ENCODE assay signal across 9 mouse cellular contexts in genomic region chr13:98633641-98634484, GRCm38 (mm10). TPM values are rescaled to one million over a fixed set of nuclear protein-coding genes. Genes with fewer than 3 reads are reported as not detected.
DNase-seq lines count a peak whose midpoint lies in the region; ATAC-seq and TF ChIP-seq lines count a peak whose summit lies in the region.
"Had no signal": no experiment of that assay in that cellular context is flagged by ENCODE, and none has a peak within 500 bp of the region (broad histone marks: within the 10 kb centered on the region; RNA-seq: fewer than 3 reads in every experiment).

No protein-coding gene starts in this region.

- WGBS in intestine, postnatal 0 days, result 50% methylated on average over 6 of the region's 6 CpGs
- WGBS in intestine, embryonic 16.5 days, result 51% methylated on average over 6 of the region's 6 CpGs
- WGBS in thymus, adult 2 months, result 59% methylated on average over 6 of the region's 6 CpGs

- H3K9ac ChIP-seq in intestine, postnatal 0 days (ENCODE audit: low read depth, low read length), result no peak overlapping the region
- H3K9ac ChIP-seq in intestine, embryonic 16.5 days (ENCODE audit: low read depth, low read length), result no peak overlapping the region

- ATAC-seq in intestine, postnatal 0 days, result no peak
- ATAC-seq in intestine, embryonic 16.5 days, result no peak

- H3K27ac ChIP-seq in intestine, postnatal 0 days (ENCODE audit: low read depth, low read length), result no peak overlapping the region
- no peak overlapping the region for H3K27ac ChIP-seq in intestine, embryonic 16.5 days (ENCODE audit: low read length)
- H3K27ac ChIP-seq in thymus, adult 2 months (ENCODE audit: control insufficient read depth, insufficient read depth, low read length), result no peak overlapping the region

- DNase-seq in A20 (ENCODE audit: low read depth, low spot score) (peak; percentile 38), adipocyte (ENCODE audit: low spot score) (peak; percentile 18)
- DNase-seq in left cerebral cortex, postnatal 25 days (ENCODE audit: low spot score in 2 of 2), result peak; percentile 37 to 77
- DNase-seq in thymus, postnatal 25 days, result no peak
- no peak for DNase-seq in cerebellum, adult 8-10 months
- no peak for DNase-seq in thymus, adult 2 months

- no peaks in the 10 kb centered on the region for H3K27me3 ChIP-seq in intestine, postnatal 0 days (replicated peaks; ENCODE audit: control insufficient read depth, insufficient read depth, low read length)
- H3K27me3 ChIP-seq in intestine, embryonic 16.5 days (replicated peaks; ENCODE audit: control insufficient read depth, insufficient read depth, low read length), result no peaks in the 10 kb centered on the region
- H3K27me3 ChIP-seq in thymus, adult 2 months (ENCODE audit: control insufficient read depth, insufficient read depth, low read length), result no peaks in the 10 kb centered on the region

- no peak overlapping the region for H3K4me3 ChIP-seq in intestine, postnatal 0 days (ENCODE audit: low read depth, low read length)
- H3K4me3 ChIP-seq in intestine, embryonic 16.5 days (ENCODE audit: low read length), result no peak overlapping the region
- H3K4me3 ChIP-seq in thymus, adult 2 months (ENCODE audit: control insufficient read depth, insufficient read depth, low read length), result no peak overlapping the region

- no peaks in the 10 kb centered on the region; the same call in 1 of the 2 replicates for H3K36me3 ChIP-seq in intestine, postnatal 0 days (ENCODE audit: control insufficient read depth, insufficient read depth)
- H3K36me3 ChIP-seq in intestine, embryonic 16.5 days (ENCODE audit: control insufficient read depth, insufficient read depth, low read length), result no peaks in the 10 kb centered on the region
- no peaks in the 10 kb centered on the region for H3K36me3 ChIP-seq in thymus, adult 2 months (ENCODE audit: control insufficient read depth, insufficient read depth, low read length)

- TF ChIP-seq POLR2A in thymus, adult 2 months (IDR thresholded peaks at IDR 0.05; ENCODE audit: control insufficient read depth, extremely low read depth, insufficient read depth, low read length, poor library complexity), result no peak

- no peaks in the 10 kb centered on the region for H3K4me1 ChIP-seq in intestine, postnatal 0 days (replicated peaks; ENCODE audit: control insufficient read depth, insufficient read depth, low read length)
- peaks cover 5% of the 10 kb centered on the region; the same call in 1 of the 2 replicates for H3K4me1 ChIP-seq in intestine, embryonic 16.5 days (ENCODE audit: control insufficient read depth, insufficient read depth, low read length)
- H3K4me1 ChIP-seq in thymus, adult 2 months (replicated peaks; ENCODE audit: control insufficient read depth, insufficient read depth, low read length), result no peaks in the 10 kb centered on the region

- no peak overlapping the region for H3K4me2 ChIP-seq in intestine, postnatal 0 days (replicated peaks; ENCODE audit: low read depth)
- no peak overlapping the region for H3K4me2 ChIP-seq in intestine, embryonic 16.5 days (ENCODE audit: low read depth, low read length)

- peak; percentile 68 for TF ChIP-seq CTCF in intestine, postnatal 0 days (IDR thresholded peaks at IDR 0.05; ENCODE audit: low read depth)
- no peak for TF ChIP-seq CTCF in thymus, adult 2 months (IDR thresholded peaks at IDR 0.05; ENCODE audit: borderline replicate concordance, control insufficient read depth, extremely low read depth, insufficient read depth, low read length, poor library complexity)

- intact Hi-C loops in left cerebral cortex, postnatal 25 days (cut with DNase I), result no loop called here

- H3K9me3 ChIP-seq in intestine, postnatal 0 days (ENCODE audit: control insufficient read depth), result no peaks in the 10 kb centered on the region
- H3K9me3 ChIP-seq in intestine, embryonic 16.5 days (ENCODE audit: control insufficient read depth, low read length), result no peaks in the 10 kb centered on the region

RNA-seq across cellular contexts. Expression of gene Tmem174, which starts 3.3 kb away (rescaled TPM):
- 0.21 and 0.34 TPM in 2 replicates for polyA plus RNA-seq in intestine, postnatal 0 days (2015; fragmentation: Nextera tagmentation; extraction: Ambion mirVana)
- 0.07 and 0.10 TPM in 2 replicates for polyA plus RNA-seq in intestine, embryonic 16.5 days (2015; fragmentation: Nextera tagmentation; extraction: Ambion mirVana)
- under 1 TPM in 1 of 2 experiments, not detected in 1; 0.23 TPM for total RNA-seq in left cerebral cortex, postnatal 25 days (2021)
- 0.13 TPM in 1 of 2 replicates, not detected in the other for polyA plus RNA-seq in thymus, adult 2 months (2012; rRNA removed)
- total RNA-seq: megakaryocyte progenitor cell, adult 5-6 weeks had no signal

Comparison
In these comparisons a context has a peak if more than half of its experiments do, and no peak if none do; other contexts are left out.
1. DNase-seq: peak in A20 (single experiment), adipocyte (single experiment) and left cerebral cortex, postnatal 25 days (2 of 2); none in thymus, postnatal 25 days (single experiment), cerebellum, adult 8-10 months (single experiment) and thymus, adult 2 months (single experiment).